In the genomic region with DNA sequence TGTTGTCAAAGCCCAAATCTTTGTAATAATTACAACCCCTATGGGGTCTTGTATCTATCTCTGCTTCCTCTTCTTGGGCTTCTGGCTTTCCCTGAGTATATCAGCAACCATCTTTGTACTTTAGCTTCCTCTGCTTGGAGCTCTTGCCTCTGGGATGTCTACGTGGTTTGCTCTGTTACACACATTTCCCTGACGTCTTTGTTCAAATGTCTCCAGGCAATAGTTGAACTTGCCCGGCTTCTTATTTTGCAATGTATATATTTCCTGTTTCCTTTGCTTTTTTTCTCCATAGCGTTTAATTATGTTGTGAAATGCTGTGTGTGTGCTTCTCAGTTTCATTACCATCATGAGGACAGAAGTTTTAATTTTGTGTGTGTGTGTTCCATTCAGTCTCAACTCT, we compare ENCODE assay signal across 18 mouse cellular contexts.
"Had no signal": no experiment of that assay in that cellular context is flagged by ENCODE, and none has a peak within 500 bp of the region (broad histone marks: within the 10 kb centered on the region; RNA-seq: fewer than 3 reads in every experiment).

No protein-coding gene starts in this region.

- DNase-seq: kidney, adult 18-20 months; kidney, adult 9 months; kidney, postnatal 14 days; layer of hippocampus, postnatal 36 days; liver, embryonic 13.5 days; lung, embryonic 14.5 days; lung, postnatal 14 days; right cerebral cortex, adult 18-20 months; right cerebral cortex, postnatal 14 days; right cerebral cortex, postnatal 4 days; thymus, postnatal 25 days had no signal

- H3K9ac ChIP-seq: liver, embryonic 13.5 days; lung, embryonic 14.5 days; midbrain, embryonic 12.5 days; midbrain, embryonic 15.5 days; neural tube, embryonic 12.5 days; neural tube, embryonic 15.5 days; stomach, embryonic 15.5 days had no signal

- ATAC-seq: intestine, embryonic 16.5 days; midbrain, embryonic 15.5 days had no signal

- H3K4me3 ChIP-seq: left cerebral cortex, adult 2 months; liver, embryonic 13.5 days; midbrain, embryonic 12.5 days; midbrain, embryonic 15.5 days; neural tube, embryonic 12.5 days; neural tube, embryonic 15.5 days; stomach, embryonic 15.5 days had no signal

- H3K36me3 ChIP-seq: liver, embryonic 13.5 days; midbrain, embryonic 12.5 days; midbrain, embryonic 15.5 days; neural tube, embryonic 12.5 days; neural tube, embryonic 15.5 days; stomach, embryonic 15.5 days had no signal

- H3K27ac ChIP-seq: left cerebral cortex, adult 2 months; liver, embryonic 13.5 days; midbrain, embryonic 12.5 days; midbrain, embryonic 15.5 days; neural tube, embryonic 12.5 days; neural tube, embryonic 15.5 days; stomach, embryonic 15.5 days had no signal

- H3K4me1 ChIP-seq: liver, embryonic 13.5 days; midbrain, embryonic 12.5 days had no signal

- H3K9me3 ChIP-seq: liver, embryonic 13.5 days; midbrain, embryonic 12.5 days; midbrain, embryonic 15.5 days; neural tube, embryonic 12.5 days; neural tube, embryonic 15.5 days; stomach, embryonic 15.5 days had no signal

- H3K4me2 ChIP-seq: liver, embryonic 13.5 days; lung, embryonic 14.5 days; midbrain, embryonic 12.5 days; midbrain, embryonic 15.5 days; neural tube, embryonic 12.5 days; neural tube, embryonic 15.5 days; stomach, embryonic 15.5 days had no signal
